Mouse (Mus musculus): ENCODE measurements around the gene Nos1ap. TPM values are rescaled to one million over a fixed set of nuclear protein-coding genes. Genes with fewer than 3 reads are reported as not detected.

Nos1ap gene
- polyA plus RNA-seq, 1 experiment from 2014 or later: 7.6 TPM

- no peak for TF ChIP-seq CTCF (IDR thresholded peaks at IDR 0.05)
- ChIA-PET CTCF (no interaction called here), POLR2A (no interaction called here)
- ATAC-seq (peak; percentile 90), DNase-seq (ENCODE audit: low read depth, low spot score) (peak; percentile 68)
- no peaks in the 10 kb centered on the region for H3K27me3 ChIP-seq
- in situ Hi-C loops (cut with MboI; ENCODE audit: low pct_unique_long_range_greater_than_20kb): no loop called here
These were observed 68.0 kb downstream of the Nos1ap start for GRCm38 (mm10) chr1:170521520-170522205.

DNA sequence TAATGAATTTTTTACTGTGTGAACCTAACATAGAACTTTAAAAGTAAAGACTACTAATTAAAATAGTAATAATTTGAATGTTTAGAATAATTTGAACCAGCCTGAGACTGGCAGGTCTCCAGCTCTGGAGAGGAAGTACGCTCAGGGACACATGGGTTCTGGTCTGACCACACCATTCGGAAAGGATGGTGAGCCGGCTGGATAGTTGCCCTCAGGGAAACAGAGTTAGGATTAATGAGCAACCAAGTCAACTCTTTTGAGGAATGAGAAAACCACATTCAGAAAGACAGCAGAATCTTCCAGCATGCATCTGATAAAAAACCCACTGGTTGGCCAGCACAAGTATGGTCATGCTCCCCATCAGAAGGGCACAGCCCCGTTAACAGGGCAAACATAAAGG lies 69.5 kb downstream of the Nos1ap start:
- peak; percentile 31 for ATAC-seq
- no peaks in the 10 kb centered on the region for H3K27me3 ChIP-seq
- in situ Hi-C loops (cut with MboI; ENCODE audit: low pct_unique_long_range_greater_than_20kb): no loop called here
- CTCF ChIA-PET: no interaction called here
- POLR2A ChIA-PET: no interaction called here
- peak; percentile 77 for DNase-seq (ENCODE audit: low read depth, low spot score)
- no peak for TF ChIP-seq CTCF (IDR thresholded peaks at IDR 0.05)

DNA sequence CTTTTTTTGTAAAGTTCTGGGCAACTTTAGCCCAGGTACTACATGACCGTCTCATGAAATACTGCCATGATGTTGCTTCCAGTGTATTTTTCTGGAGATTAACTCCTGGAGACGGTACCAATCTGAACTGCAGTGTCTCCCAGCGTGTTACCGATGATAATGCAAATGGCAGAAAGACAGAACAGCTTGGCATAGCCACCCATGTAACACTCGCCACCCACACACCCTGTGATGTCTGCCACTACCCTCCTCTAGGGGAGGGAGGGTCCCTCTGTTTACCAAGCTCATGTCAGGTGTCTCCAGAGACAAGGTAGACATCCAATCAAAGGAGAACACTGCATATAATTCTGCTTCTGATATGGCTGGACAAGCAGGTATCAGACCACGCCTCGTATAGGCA lies 70.0 kb downstream of the Nos1ap start:
- in situ Hi-C loops (cut with MboI; ENCODE audit: low pct_unique_long_range_greater_than_20kb): no loop called here
- CTCF ChIA-PET: no interaction called here
- POLR2A ChIA-PET: no interaction called here

DNA sequence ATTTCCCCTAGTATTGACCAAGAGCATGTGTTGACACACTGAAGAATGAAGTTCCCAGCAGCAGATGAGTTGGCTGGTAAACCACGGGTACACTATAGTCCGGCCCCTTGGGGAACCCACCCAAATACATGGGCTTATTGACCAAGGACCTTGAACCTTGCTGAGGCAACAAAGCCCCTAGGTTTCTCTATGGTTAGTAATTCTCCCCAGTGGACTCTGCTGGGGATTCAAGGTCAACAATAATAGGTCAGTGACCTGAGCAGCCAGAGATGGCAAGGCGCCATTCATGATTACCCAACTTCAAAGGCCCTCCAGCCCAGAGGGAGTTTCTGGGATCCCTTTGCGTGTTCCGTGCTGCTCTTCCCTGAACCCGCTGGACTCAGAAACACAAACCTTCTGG lies 73.5 kb downstream of the Nos1ap start:
- ATAC-seq (no peak), DNase-seq (ENCODE audit: low read depth, low spot score) (no peak)
- in situ Hi-C loops (cut with MboI; ENCODE audit: low pct_unique_long_range_greater_than_20kb): no loop called here
- ChIA-PET POLR2A (interaction anchor here (0.6 kb wide), 2 partner anchors 84 to 107 kb away, joined by 3 to 4 read pairs; no protein-coding TSS in a partner anchor), CTCF (no interaction called here)
- no peaks in the 10 kb centered on the region for H3K27me3 ChIP-seq
- no peak for TF ChIP-seq CTCF (IDR thresholded peaks at IDR 0.05)

More for the DNA sequence above, 70.0 kb downstream of the Nos1ap start:
- no peaks in the 10 kb centered on the region for H3K27me3 ChIP-seq
- DNase-seq (ENCODE audit: low read depth, low spot score) (no peak), ATAC-seq (no peak)
- TF ChIP-seq CTCF (IDR thresholded peaks at IDR 0.05): no peak

- in situ Hi-C loops (cut with MboI; ENCODE audit: low pct_unique_long_range_greater_than_20kb): no loop called here
- no peak for ATAC-seq
- ChIA-PET CTCF (no interaction called here), POLR2A (no interaction called here)
- no peaks in the 10 kb centered on the region for H3K27me3 ChIP-seq
- no peak for DNase-seq (ENCODE audit: low read depth, low spot score)
- TF ChIP-seq CTCF (IDR thresholded peaks at IDR 0.05): no peak
These were observed 74.2 kb downstream of the Nos1ap start for GRCm38 (mm10) chr1:170515455-170515854.

DNA sequence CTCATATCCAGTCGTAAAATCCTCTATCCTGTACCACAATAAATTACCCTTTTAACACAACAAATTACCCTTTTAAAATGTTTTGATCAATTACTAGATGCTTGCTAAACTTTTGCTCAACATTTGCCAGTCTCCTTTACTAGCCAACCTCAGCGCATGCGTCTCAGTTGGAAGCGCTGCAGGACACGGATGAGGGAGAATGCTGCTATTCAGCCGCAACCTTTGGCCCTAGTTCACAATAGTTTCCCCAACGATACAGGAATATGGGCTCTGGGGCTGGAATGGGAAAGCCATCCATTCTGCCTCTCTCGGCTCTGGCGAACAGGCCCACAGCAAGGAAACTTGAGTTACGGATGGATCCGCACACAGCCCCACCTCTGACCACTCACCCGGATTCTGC lies 75.4 kb downstream of the Nos1ap start:
- TF ChIP-seq CTCF (IDR thresholded peaks at IDR 0.05): no peak
- ATAC-seq: no peak
- CTCF ChIA-PET: interaction anchor here (1.9 kb wide), 1 partner anchor 23 kb away, joined by 6 read pairs; no protein-coding TSS in a partner anchor
- no peaks in the 10 kb centered on the region for H3K27me3 ChIP-seq
- in situ Hi-C loops (cut with MboI; ENCODE audit: low pct_unique_long_range_greater_than_20kb): no loop called here
- POLR2A ChIA-PET: no interaction called here
- DNase-seq (ENCODE audit: low read depth, low spot score): no peak

GRCm38 (mm10) chr1:170512429-170513097 lies 77.1 kb downstream of the Nos1ap start:
- ChIA-PET CTCF (interaction anchor here (0.8 to 1.9 kb wide), 3 partner anchors 10 to 101 kb away, joined by 3 to 6 read pairs (median 3); no protein-coding TSS in a partner anchor), POLR2A (no interaction called here)
- ATAC-seq: no peak
- in situ Hi-C loops (cut with MboI; ENCODE audit: low pct_unique_long_range_greater_than_20kb): no loop called here
- H3K27me3 ChIP-seq: no peaks in the 10 kb centered on the region
- no peak for TF ChIP-seq CTCF (IDR thresholded peaks at IDR 0.05)
- no peak for DNase-seq (ENCODE audit: low read depth, low spot score)

GRCm38 (mm10) chr1:170510595-170511240 lies 78.9 kb downstream of the Nos1ap start:
- no peaks in the 10 kb centered on the region for H3K27me3 ChIP-seq
- CTCF ChIA-PET: no interaction called here
- in situ Hi-C loops (cut with MboI; ENCODE audit: low pct_unique_long_range_greater_than_20kb): no loop called here
- ATAC-seq (no peak), DNase-seq (ENCODE audit: low read depth, low spot score) (no peak)
- no peak for TF ChIP-seq CTCF (IDR thresholded peaks at IDR 0.05)
- POLR2A ChIA-PET: interaction anchor here (0.9 kb wide), 1 partner anchor 33 kb away, joined by 4 read pairs; no protein-coding TSS in a partner anchor

GRCm38 (mm10) chr1:170506309-170506708 lies 83.4 kb downstream of the Nos1ap start:
- in situ Hi-C loops (cut with MboI; ENCODE audit: low pct_unique_long_range_greater_than_20kb): no loop called here
- ATAC-seq (no peak), DNase-seq (ENCODE audit: low read depth, low spot score) (no peak)
- POLR2A ChIA-PET: no interaction called here
- TF ChIP-seq CTCF (IDR thresholded peaks at IDR 0.05): no peak
- H3K27me3 ChIP-seq: no peaks in the 10 kb centered on the region
- CTCF ChIA-PET: no interaction called here

DNA sequence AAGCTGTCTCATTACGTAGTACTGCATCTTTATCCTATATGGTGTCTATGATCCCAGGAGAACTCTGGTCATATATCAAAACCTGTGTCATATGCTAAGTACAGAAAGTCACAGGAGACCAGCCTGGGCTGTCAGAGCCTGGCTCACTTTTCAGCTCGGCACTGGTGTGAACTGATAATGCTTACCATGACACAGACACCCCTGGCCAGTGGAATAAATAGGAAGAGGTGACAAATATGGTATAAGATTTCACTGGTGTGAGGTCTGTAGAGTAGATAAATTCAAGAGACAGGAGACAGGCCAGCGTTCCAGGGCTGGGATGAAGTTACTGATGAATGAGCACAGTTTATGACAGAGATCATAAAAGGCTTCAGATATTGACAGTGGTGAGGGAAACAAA lies 84.6 kb downstream of the Nos1ap start:
- no peak for ATAC-seq
- POLR2A ChIA-PET: interaction anchor here (1.4 kb wide), 1 partner anchor 12 kb away, joined by 3 read pairs; no protein-coding TSS in a partner anchor
- no peaks in the 10 kb centered on the region for H3K27me3 ChIP-seq

GRCm38 (mm10) chr1:170504378-170504777 lies 85.3 kb downstream of the Nos1ap start:
- POLR2A ChIA-PET: interaction anchor here (1.4 kb wide), 1 partner anchor 13 kb away, joined by 3 read pairs; no protein-coding TSS in a partner anchor
- DNase-seq (ENCODE audit: low read depth, low spot score) (no peak), ATAC-seq (no peak)
- CTCF ChIA-PET: interaction anchor here (2.9 kb wide), 1 partner anchor 14 kb away, joined by 9 read pairs; no protein-coding TSS in a partner anchor
- H3K27me3 ChIP-seq: no peaks in the 10 kb centered on the region
- TF ChIP-seq CTCF (IDR thresholded peaks at IDR 0.05): no peak
- in situ Hi-C loops (cut with MboI; ENCODE audit: low pct_unique_long_range_greater_than_20kb): no loop called here

More for the DNA sequence above, 84.6 kb downstream of the Nos1ap start:
- DNase-seq (ENCODE audit: low read depth, low spot score): no peak
- no peak for TF ChIP-seq CTCF (IDR thresholded peaks at IDR 0.05)
- CTCF ChIA-PET: interaction anchor here (2.9 kb wide), 1 partner anchor 14 kb away, joined by 9 read pairs; no protein-coding TSS in a partner anchor
- in situ Hi-C loops (cut with MboI; ENCODE audit: low pct_unique_long_range_greater_than_20kb): no loop called here
